Mouse (Mus musculus): ENCODE measurements around the gene Kpna7.

DNA sequence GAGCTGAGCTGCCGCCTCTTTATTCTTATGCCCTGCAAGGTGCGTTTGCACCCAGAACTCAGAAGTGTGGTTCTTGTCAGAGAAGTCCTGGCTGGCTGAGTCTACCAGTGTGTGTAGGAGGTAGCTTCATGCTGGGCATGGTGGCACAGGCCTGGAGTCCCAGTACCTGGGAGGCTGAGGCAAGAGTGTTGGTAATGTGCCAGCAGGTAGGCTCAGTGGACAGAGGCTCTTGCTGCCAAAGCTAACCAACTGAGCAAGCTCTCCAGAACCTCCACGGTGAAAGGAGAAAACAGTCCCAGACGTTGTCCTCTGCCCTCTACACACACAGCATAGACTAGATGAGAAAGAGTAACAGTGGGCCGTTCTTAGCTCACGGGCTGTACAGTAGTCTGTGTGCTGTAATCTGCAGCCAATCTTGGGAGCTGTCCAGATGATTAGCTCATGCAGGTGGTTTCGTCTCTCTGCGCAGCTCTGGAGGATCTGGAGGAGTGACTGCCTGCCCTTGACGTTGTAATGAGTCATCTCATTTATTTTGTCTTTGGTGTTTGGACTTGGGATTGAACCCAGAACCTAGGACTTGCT lies 22.0 kb upstream of the Kpna7 start:
- TF ChIP-seq POLR2A (IDR thresholded peaks at IDR 0.05; ENCODE audit: borderline replicate concordance, low read depth, low read length) (no peak), CTCF (IDR thresholded peaks at IDR 0.05; ENCODE audit: low read depth, low read length) (no peak)
